Mouse (Mus musculus) cerebellum, adult 2 months (tissue): ENCODE data around the gene Cep104. TPM values are rescaled to one million over a fixed set of nuclear protein-coding genes. Genes with fewer than 3 reads are reported as not detected.
A peak's percentile ranks its signal among the peaks of the same experiment; 100 is the strongest.

ENCODE experiments used
- DNase-seq, 2 experiments: peaks; one replicate each; pipeline ENCODE4 v3.0.0; 2021
- H3K27ac ChIP-seq: fragments of 200-500 bp; 2 replicates; pipeline ENCODE4 v1.5.1; 2012; ENCODE audit warnings: low read length, control low read depth, inconsistent platforms; ENCODE audit not compliant: insufficient read depth
- H3K27me3 ChIP-seq: fragments of 200-500 bp; 2 replicates; pipeline ENCODE4 v1.6.1; 2012; ENCODE audit warnings: inconsistent platforms, mild to moderate bottlenecking, low read length, moderate library complexity; ENCODE audit not compliant: control insufficient read depth, insufficient read depth
- H3K4me1 ChIP-seq: fragments of 200-500 bp; 2 replicates; pipeline ENCODE4 v1.6.1; 2011; ENCODE audit warnings: low read length; ENCODE audit not compliant: control insufficient read depth, insufficient read depth
- H3K4me3 ChIP-seq: fragments of 200-500 bp; replicated peaks from 2 replicates; pipeline ENCODE3; 2011; ENCODE audit warnings: mild to moderate bottlenecking, low read depth, low read length, control low read depth; ENCODE audit not compliant: insufficient read depth
- CTCF ChIP-seq: fragments of 200-500 bp; IDR thresholded peaks from 2 replicates; pipeline ENCODE4 v1.5.1; 2011; ENCODE audit warnings: low read depth, mild to moderate bottlenecking, control low read depth, low read length, moderate library complexity, borderline replicate concordance; ENCODE audit not compliant: insufficient read depth
- POLR2A ChIP-seq: fragments of 200-500 bp; IDR thresholded peaks from 2 replicates; pipeline ENCODE4 v1.6.1; 2011; ENCODE audit warnings: low read length, control low read depth, borderline replicate concordance; ENCODE audit not compliant: insufficient read depth
- WGBS: fragments of 180-500 bp; shearing (Covaris S2); methylation state at CpG from one replicate; pipeline ENCODE4 v1.1.7; 2018; 5-methylcytosine and 5-hydroxymethylcytosine counted together
- polyA plus RNA-seq: library from polyadenylated mRNA; depleted of rRNA; stranded (reverse); fragments of >200 nt; gene quantifications from 2 replicates; pipeline ENCODE4 v1.2.3, GENCODE M21; 2012

Cep104 gene
- polyA plus RNA-seq, 1 experiment = 23.9 TPM

DNA sequence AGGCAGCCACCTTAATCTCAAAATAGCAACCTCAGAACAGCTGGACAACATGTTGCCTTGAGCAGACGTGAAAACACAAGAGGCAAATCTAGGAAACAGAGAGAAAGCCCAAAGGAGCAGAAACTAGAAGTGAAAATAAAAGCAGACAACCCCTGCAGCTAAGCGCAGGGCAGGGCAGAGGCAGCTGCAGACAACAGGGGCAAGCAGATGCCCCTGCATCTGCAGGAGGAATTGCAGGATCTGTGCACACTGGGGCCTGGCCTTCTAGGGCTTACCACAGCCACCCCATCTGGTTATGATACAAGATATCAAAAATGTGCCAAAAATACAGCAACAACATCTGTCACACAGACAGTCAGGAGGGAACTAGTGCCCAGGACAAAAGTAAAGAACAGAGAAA is 7.4 kb upstream of the Cep104 start:
- Histone ChIP-seq H3K4me1 (no peaks in the 10 kb centered on the region), H3K27me3 (no peaks in the 10 kb centered on the region), H3K4me3 (no peak overlapping the region), H3K27ac (no peak overlapping the region)
- TF ChIP-seq CTCF (no peak), POLR2A (no peak)
- 86% methylated on average over 2 of the region's 2 CpGs for WGBS
- DNase-seq = no peak

DNA sequence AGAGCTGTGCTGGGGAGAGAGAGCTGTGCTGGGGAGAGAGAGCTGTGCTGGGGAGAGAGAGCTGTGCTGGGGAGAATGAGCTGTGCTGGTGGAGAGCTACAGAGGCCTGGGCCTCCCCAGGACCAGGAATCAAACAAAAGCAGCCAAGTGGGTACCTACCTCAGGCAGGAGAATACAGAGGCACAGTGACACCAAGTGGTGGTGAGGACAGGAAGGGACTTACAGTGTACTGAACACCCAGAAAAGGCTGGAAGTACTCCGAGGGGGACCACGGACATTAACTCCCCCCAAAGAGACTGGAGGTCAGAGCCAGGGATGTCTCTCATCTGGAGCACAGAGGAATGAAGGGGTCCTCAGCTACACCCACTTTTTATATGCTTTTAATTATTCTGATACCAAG is 6.9 kb upstream of the Cep104 start:
- Histone ChIP-seq H3K27me3 (no peaks in the 10 kb centered on the region), H3K4me1 (no peaks in the 10 kb centered on the region), H3K27ac (no peak overlapping the region), H3K4me3 (no peak overlapping the region)
- 86% methylated on average over 2 of the region's 2 CpGs for WGBS
- no peak for DNase-seq
- TF ChIP-seq CTCF (0 out of 2 replicates have a peak, but pooled peaks have one; percentile 4), POLR2A (no peak)

DNA sequence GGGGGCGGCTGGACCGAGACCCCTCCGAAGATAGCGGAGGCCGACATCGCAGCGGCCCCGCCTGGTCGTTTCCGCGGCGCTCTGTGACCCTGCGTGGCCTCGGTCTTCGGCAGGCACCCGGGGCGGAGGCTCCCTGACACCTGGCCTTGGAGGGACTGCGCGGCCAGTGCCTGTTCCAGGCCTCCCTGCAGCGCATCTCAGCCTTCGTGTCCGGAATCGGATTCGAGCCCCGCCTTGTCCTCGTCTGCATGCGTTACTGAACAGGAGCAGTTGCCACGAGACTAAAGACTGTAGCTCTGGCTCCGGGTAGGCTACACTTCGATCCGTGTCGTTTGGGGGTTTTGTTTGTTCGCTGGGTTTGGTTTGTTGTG is 283 bp downstream of the Cep104 start:
- WGBS = under 1% methylated on average over 33 of the region's 33 CpGs
- 0 out of 2 replicates have a peak overlapping the region, but pooled peaks have one; percentile 12 for H3K27ac ChIP-seq
- TF ChIP-seq CTCF = no peak
- TF ChIP-seq POLR2A = no peak
- H3K4me1 ChIP-seq = peaks cover 3% of the 10 kb centered on the region
- DNase-seq = no peak
- H3K4me3 ChIP-seq = peak overlapping the region; percentile 69
- no peaks in the 10 kb centered on the region for H3K27me3 ChIP-seq

DNA sequence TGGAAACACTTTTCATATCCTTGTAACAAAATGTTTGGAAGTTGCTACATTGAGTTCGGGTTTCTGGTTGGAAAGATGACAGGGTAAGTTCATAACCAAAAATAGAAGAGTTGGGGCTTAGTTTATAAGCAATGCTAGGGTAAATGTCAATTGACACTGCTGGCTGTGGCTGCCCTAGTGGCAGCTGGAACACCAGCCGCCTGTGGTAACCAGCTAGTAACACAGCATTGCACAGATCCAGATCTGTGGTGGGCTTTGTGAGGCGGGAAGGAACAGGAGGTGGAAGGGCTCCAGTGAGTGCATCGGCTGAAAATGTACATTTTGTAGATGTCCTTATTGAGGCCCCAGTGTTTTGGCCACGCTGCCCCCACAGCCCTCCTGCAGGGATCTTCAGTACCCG is 774 bp downstream of the Cep104 start:
- Histone ChIP-seq H3K4me3 (peak overlapping the region; percentile 69), H3K27ac (no peak overlapping the region), H3K27me3 (no peaks in the 10 kb centered on the region), H3K4me1 (peaks cover 3% of the 10 kb centered on the region)
- WGBS = 13% methylated on average over 6 of the region's 6 CpGs
- DNase-seq = no peak
- TF ChIP-seq POLR2A = no peak
- no peak for TF ChIP-seq CTCF

DNA sequence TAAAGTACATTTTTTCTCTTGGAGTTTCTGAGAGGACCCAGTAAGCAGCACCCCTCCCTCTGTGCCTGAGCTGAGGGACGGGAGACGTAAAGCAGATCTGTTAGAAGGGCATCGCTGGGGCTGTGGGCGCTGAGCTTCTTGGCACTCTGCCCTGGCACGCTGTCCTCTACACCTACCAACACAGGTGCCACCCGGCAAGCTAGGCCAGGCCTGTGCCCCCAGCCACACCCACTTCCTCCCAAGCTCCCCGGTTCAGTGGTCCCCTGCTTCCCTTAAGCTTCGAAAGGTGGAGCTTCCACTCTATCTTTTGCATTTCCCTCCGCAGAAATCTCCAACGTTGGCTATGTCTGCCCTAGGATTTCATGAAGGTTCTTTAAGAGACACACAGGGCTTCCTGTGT is 4.2 kb downstream of the Cep104 start:
- DNase-seq = no peak
- Histone ChIP-seq H3K4me1 (no peaks in the 10 kb centered on the region), H3K4me3 (no peak overlapping the region), H3K27me3 (no peaks in the 10 kb centered on the region), H3K27ac (no peak overlapping the region)
- 61% methylated on average over 10 of the region's 10 CpGs for WGBS
- TF ChIP-seq CTCF (no peak), POLR2A (no peak)

DNA sequence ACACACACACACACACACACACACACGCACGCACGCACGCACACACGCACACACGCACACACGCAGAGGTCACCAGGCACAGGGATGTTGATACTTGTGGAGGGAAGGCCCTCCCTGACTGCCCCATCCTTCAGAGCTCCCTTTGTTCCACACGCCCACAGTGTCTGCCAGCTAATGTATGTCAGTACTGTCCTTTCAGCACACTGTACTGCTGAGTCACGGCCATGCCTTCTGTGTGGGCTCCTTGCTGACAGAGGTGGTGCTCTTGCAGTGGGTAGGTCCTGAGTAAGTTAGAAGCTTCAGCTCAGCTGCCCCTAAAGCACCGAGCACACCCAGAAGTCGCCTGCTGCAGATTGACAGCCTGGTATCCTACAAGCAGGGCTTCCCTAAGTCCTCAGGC is 5.5 kb downstream of the Cep104 start:
- no peak for TF ChIP-seq POLR2A
- TF ChIP-seq CTCF = no peak
- Histone ChIP-seq H3K4me1 (no peaks in the 10 kb centered on the region), H3K27me3 (no peaks in the 10 kb centered on the region), H3K4me3 (no peak overlapping the region), H3K27ac (no peak overlapping the region)
- WGBS = 89% methylated on average over 11 of the region's 11 CpGs
- no peak for DNase-seq

DNA sequence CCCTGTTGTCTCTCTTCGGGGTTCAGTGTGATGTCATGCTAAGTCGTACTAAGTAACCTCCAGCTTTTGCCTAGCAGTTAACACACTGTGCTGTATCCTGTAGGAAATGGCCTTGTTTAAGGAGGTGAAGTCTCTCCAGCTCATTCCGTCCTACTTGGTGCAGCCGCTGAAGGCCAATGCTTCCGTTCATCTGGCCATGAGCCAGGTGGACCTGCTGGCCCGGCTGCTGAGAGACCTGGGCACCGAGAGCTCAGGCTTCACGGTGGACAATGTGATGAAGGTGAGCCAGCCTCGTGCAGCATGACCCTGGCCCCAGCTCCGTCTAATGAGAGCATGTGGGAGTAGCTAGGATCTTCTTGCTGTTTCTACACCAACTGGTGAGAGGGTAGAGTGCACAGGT is 17.7 kb downstream of the Cep104 start:
- H3K4me1 ChIP-seq = 0 out of 2 replicates have a peak, but pooled peaks cover 4% of the 10 kb centered on the region
- 39% methylated on average over 10 of the region's 10 CpGs for WGBS
- H3K27ac ChIP-seq = no peak overlapping the region
- no peak for DNase-seq
- H3K4me3 ChIP-seq = no peak overlapping the region
- TF ChIP-seq POLR2A (no peak), CTCF (no peak)
- H3K27me3 ChIP-seq = no peaks in the 10 kb centered on the region

DNA sequence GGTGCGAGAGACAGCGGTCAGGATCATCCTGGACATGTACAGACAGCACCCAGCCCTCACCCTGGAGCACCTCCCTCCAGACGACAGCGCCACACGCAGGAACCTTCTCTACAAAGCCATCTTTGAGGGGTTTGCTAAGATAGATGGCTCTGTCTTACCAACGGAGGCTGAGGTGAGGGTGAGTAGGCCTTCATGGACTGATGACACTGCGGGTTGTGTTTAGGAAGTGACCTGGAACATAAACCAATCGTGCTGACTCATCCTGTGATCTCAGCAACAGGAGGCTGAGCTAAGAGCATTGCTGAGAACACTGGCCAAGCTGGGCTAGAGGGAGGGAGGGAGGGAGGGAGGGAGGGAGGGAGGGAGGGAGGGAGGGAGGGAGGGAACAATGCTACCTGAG is 18.5 kb downstream of the Cep104 start:
- Histone ChIP-seq H3K27ac (no peak overlapping the region), H3K27me3 (no peaks in the 10 kb centered on the region), H3K4me3 (no peak overlapping the region), H3K4me1 (0 out of 2 replicates have a peak, but pooled peaks cover 4% of the 10 kb centered on the region)
- WGBS = 95% methylated on average over 8 of the region's 8 CpGs
- DNase-seq = no peak
- TF ChIP-seq CTCF = no peak

DNA sequence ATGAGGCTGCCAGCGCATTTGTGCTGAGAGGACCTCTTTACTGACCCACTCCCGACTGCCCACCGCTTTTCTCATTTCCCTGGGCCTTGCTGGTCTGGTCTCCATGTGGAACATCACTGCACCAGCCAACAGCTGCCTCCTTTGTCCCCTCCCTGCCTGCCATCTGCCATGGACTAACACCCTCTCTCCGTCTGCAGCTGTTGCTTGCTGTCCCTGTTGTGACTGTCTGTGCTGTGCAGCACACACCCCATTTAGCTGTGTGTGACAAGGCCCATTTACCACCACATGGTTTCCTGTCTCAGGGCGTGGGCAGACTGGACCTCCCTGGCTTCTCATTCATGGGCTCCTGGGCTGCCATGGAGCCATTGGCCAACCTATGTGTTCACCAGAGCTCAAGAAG is 30.5 kb downstream of the Cep104 start:
- no peak for DNase-seq

More for the DNA sequence above, 30.5 kb downstream of the Cep104 start:
- Histone ChIP-seq H3K27me3 (no peaks in the 10 kb centered on the region), H3K27ac (no peak overlapping the region), H3K4me1 (no peaks in the 10 kb centered on the region), H3K4me3 (no peak overlapping the region)
- 35% methylated on average over 5 of the region's 5 CpGs for WGBS
- no peak for TF ChIP-seq POLR2A
- TF ChIP-seq CTCF = no peak
